Mouse (Mus musculus): ENCODE measurements around the gene Galnt7. TPM values are rescaled to one million over a fixed set of nuclear protein-coding genes. Genes with fewer than 3 reads are reported as not detected.

The Galnt7 gene
- polyA plus RNA-seq, 1 experiment, result not detected

- no peaks in the 10 kb centered on the region for H3K9me3 ChIP-seq (ENCODE audit: control insufficient read depth, low read length)
- TF ChIP-seq GATA1 (IDR thresholded peaks at IDR 0.05; ENCODE audit: low read length) (no peak), TAL1 (IDR thresholded peaks at IDR 0.05; ENCODE audit: low read length) (no peak)
- peaks cover 18% of the 10 kb centered on the region for H3K27me3 ChIP-seq (ENCODE audit: control insufficient read depth)
- H3K4me1 ChIP-seq (ENCODE audit: control insufficient read depth), result peaks cover 30% of the 10 kb centered on the region
- H3K36me3 ChIP-seq (ENCODE audit: control insufficient read depth), result no peaks in the 10 kb centered on the region
- peak overlapping the region; percentile 81 for H3K4me3 ChIP-seq (replicated peaks)
These were observed 380 bp upstream of the Galnt7 start for GRCm38 (mm10) chr8:57653056-57653767.

- no peak for TF ChIP-seq GATA1 (IDR thresholded peaks at IDR 0.05; ENCODE audit: low read length)
- TF ChIP-seq TAL1 (IDR thresholded peaks at IDR 0.05; ENCODE audit: low read length), result no peak
- H3K36me3 ChIP-seq (ENCODE audit: control insufficient read depth), result no peaks in the 10 kb centered on the region
- no peaks in the 10 kb centered on the region for H3K9me3 ChIP-seq (ENCODE audit: control insufficient read depth, low read length)
- H3K4me1 ChIP-seq (ENCODE audit: control insufficient read depth), result peaks cover 31% of the 10 kb centered on the region
- peak overlapping the region; percentile 81 for H3K4me3 ChIP-seq (replicated peaks)
- H3K27me3 ChIP-seq (ENCODE audit: control insufficient read depth), result peaks cover 18% of the 10 kb centered on the region
These were observed 960 bp downstream of the Galnt7 start for GRCm38 (mm10) chr8:57651689-57652455.

DNA sequence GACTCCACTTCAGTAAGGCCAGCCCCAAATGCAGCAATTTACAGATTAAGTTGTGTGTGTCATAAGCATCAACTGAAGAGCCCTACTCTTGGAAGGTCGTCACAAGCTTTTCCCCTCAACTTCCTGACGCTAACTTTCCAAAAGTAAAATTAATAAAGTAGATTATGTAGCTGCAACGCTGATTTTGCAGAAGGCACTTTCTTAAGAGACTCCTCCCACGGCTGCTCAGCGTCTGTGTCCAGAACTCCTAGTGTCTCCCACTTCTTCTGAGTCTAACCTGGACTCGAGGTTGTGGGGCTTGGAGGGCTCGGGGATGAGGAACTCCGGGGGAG lies 1.5 kb downstream of the Galnt7 start:
- H3K36me3 ChIP-seq (ENCODE audit: control insufficient read depth), result no peaks in the 10 kb centered on the region
- no peaks in the 10 kb centered on the region for H3K9me3 ChIP-seq (ENCODE audit: control insufficient read depth, low read length)
- peak overlapping the region; percentile 81 for H3K4me3 ChIP-seq (replicated peaks)
- peaks cover 18% of the 10 kb centered on the region for H3K27me3 ChIP-seq (ENCODE audit: control insufficient read depth)
- H3K4me1 ChIP-seq (ENCODE audit: control insufficient read depth), result peaks cover 31% of the 10 kb centered on the region
- TF ChIP-seq GATA1 (IDR thresholded peaks at IDR 0.05; ENCODE audit: low read length), result no peak
- no peak for TF ChIP-seq TAL1 (IDR thresholded peaks at IDR 0.05; ENCODE audit: low read length)

DNA sequence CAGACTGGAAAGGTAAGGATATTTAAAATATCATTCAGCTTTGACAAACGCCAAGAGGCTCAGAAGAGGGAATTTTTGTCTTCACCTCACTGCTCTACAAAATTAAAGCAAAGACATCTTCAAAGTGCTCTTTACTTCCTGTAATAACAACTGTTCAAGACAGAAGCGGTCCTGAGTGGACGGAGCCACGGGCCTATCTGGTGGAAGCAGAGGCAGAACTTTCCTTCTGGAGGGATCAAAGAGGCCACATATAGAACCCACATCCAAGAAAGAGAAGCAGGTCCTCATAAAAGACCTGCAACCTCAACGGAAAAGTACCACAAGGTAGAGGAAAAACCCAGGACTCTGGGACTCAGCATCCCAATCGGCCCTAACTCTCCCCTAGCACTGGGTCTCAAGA lies 2.6 kb downstream of the Galnt7 start:
- Histone ChIP-seq H3K36me3 (ENCODE audit: control insufficient read depth) (no peaks in the 10 kb centered on the region), H3K9me3 (ENCODE audit: control insufficient read depth, low read length) (no peaks in the 10 kb centered on the region), H3K4me1 (ENCODE audit: control insufficient read depth) (peaks cover 31% of the 10 kb centered on the region), H3K4me3 (replicated peaks) (no peak overlapping the region), H3K27me3 (ENCODE audit: control insufficient read depth) (peaks cover 18% of the 10 kb centered on the region)
- no peak for TF ChIP-seq GATA1 (IDR thresholded peaks at IDR 0.05; ENCODE audit: low read length)
- no peak for TF ChIP-seq TAL1 (IDR thresholded peaks at IDR 0.05; ENCODE audit: low read length)

DNA sequence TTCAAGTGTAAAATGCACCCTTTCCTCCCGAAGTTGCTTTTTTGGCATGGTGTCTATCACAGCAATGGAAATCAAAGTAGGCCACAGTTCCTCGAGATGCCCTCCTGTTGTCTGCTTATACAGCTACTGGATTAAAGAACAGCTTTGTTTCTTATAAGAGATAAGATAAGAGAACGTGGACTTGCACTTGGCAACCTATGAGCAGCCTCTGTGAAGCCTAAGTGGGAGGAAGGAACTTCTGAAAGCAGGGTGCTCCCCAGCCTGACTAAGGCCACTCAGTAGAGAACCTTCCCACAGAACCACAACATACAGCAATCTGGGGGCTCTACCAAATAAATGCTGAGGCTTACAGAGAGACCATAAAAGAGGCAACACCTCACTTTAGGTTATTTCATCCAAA lies 5.3 kb downstream of the Galnt7 start:
- TF ChIP-seq GATA1 (IDR thresholded peaks at IDR 0.05; ENCODE audit: low read length) (no peak), TAL1 (IDR thresholded peaks at IDR 0.05; ENCODE audit: low read length) (no peak)

DNA sequence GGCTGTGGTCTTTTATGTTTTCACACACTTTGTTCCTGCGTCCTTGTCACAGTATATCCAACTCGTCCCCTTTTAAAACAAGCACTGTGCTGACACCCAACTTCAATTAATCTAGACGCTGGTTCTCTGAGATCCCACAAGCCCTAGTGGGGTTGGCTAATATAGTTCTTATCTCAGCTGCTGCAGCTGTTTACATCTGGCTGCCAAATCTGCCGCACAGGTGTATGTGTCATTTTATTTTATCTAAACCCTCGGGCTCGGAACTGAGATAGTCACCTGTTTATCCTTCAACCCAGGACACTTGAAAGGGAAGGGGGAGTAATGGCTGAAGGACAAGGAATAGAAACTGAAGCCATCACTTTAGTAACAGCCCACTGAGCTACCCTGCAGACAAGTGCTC lies 8.6 kb downstream of the Galnt7 start:
- H3K4me1 ChIP-seq (ENCODE audit: control insufficient read depth), result peaks cover 18% of the 10 kb centered on the region
- TF ChIP-seq TAL1 (IDR thresholded peaks at IDR 0.05; ENCODE audit: low read length) (no peak), GATA1 (IDR thresholded peaks at IDR 0.05; ENCODE audit: low read length) (no peak)

More for the DNA sequence above, 5.3 kb downstream of the Galnt7 start:
- H3K36me3 ChIP-seq (ENCODE audit: control insufficient read depth), result peaks cover 2% of the 10 kb centered on the region; the same call in 1 of the 2 replicates
- H3K4me1 ChIP-seq (ENCODE audit: control insufficient read depth), result peaks cover 29% of the 10 kb centered on the region
- H3K4me3 ChIP-seq (replicated peaks), result no peak overlapping the region
- H3K9me3 ChIP-seq (ENCODE audit: control insufficient read depth, low read length), result no peaks in the 10 kb centered on the region
- H3K27me3 ChIP-seq (ENCODE audit: control insufficient read depth), result peaks cover 6% of the 10 kb centered on the region

DNA sequence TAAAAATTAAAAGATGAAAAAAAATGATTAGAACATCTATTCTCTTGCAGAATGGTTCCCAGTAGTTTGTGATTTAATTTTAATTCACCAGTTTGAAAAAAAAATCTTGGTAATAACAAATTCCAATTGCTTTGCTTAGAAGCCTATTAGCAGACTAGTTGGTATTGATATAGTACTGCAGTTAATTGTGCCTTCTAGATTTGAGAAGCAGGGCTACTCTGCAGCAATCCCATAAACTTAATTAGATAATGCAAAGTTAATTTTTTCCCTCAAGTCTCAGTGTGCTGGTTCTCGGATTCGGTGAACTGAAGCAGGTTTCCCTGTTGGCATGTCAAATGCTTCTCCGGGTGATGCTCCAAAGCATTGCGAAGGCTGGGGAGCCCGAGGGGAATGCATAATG lies 10.1 kb downstream of the Galnt7 start:
- peaks cover 19% of the 10 kb centered on the region for H3K4me1 ChIP-seq (ENCODE audit: control insufficient read depth)
- no peak for TF ChIP-seq TAL1 (IDR thresholded peaks at IDR 0.05; ENCODE audit: low read length)
- no peak for TF ChIP-seq GATA1 (IDR thresholded peaks at IDR 0.05; ENCODE audit: low read length)

More for the DNA sequence above, 8.6 kb downstream of the Galnt7 start:
- Histone ChIP-seq H3K9me3 (ENCODE audit: control insufficient read depth, low read length) (no peaks in the 10 kb centered on the region), H3K36me3 (ENCODE audit: control insufficient read depth) (peaks cover 2% of the 10 kb centered on the region; the same call in 1 of the 2 replicates), H3K4me3 (replicated peaks) (no peak overlapping the region), H3K27me3 (ENCODE audit: control insufficient read depth) (no peaks in the 10 kb centered on the region)

GRCm38 (mm10) chr8:57638925-57639324 lies 13.9 kb downstream of the Galnt7 start:
- peaks cover 2% of the 10 kb centered on the region; the same call in 1 of the 2 replicates for H3K36me3 ChIP-seq (ENCODE audit: control insufficient read depth)
- peaks cover 15% of the 10 kb centered on the region for H3K4me1 ChIP-seq (ENCODE audit: control insufficient read depth)
- H3K4me3 ChIP-seq (replicated peaks), result no peak overlapping the region
- no peaks in the 10 kb centered on the region for H3K27me3 ChIP-seq (ENCODE audit: control insufficient read depth)
- no peak for TF ChIP-seq GATA1 (IDR thresholded peaks at IDR 0.05; ENCODE audit: low read length)
- TF ChIP-seq TAL1 (IDR thresholded peaks at IDR 0.05; ENCODE audit: low read length), result no peak
- H3K9me3 ChIP-seq (ENCODE audit: control insufficient read depth, low read length), result no peaks in the 10 kb centered on the region

More for the DNA sequence above, 10.1 kb downstream of the Galnt7 start:
- peaks cover 2% of the 10 kb centered on the region; the same call in 1 of the 2 replicates for H3K36me3 ChIP-seq (ENCODE audit: control insufficient read depth)
- no peak overlapping the region for H3K4me3 ChIP-seq (replicated peaks)
- H3K9me3 ChIP-seq (ENCODE audit: control insufficient read depth, low read length), result no peaks in the 10 kb centered on the region
- no peaks in the 10 kb centered on the region for H3K27me3 ChIP-seq (ENCODE audit: control insufficient read depth)

GRCm38 (mm10) chr8:57637599-57638280 lies 15.1 kb downstream of the Galnt7 start:
- peaks cover 12% of the 10 kb centered on the region for H3K4me1 ChIP-seq (ENCODE audit: control insufficient read depth)
- TF ChIP-seq TAL1 (IDR thresholded peaks at IDR 0.05; ENCODE audit: low read length) (no peak), GATA1 (IDR thresholded peaks at IDR 0.05; ENCODE audit: low read length) (no peak)

More at GRCm38 (mm10) chr8:57637599-57638280, 15.1 kb downstream of the Galnt7 start:
- Histone ChIP-seq H3K27me3 (ENCODE audit: control insufficient read depth) (no peaks in the 10 kb centered on the region), H3K36me3 (ENCODE audit: control insufficient read depth) (no peaks in the 10 kb centered on the region), H3K9me3 (ENCODE audit: control insufficient read depth, low read length) (no peaks in the 10 kb centered on the region), H3K4me3 (replicated peaks) (no peak overlapping the region)

Data from erythroblast, embryonic 14.5 days (primary cell).